Mouse (Mus musculus) stomach, embryonic 14.5 days (tissue): ENCODE results near the gene Tenm3. TPM values are rescaled to one million over a fixed set of nuclear protein-coding genes. Genes with fewer than 3 reads are reported as not detected.

ENCODE experiments used
- ATAC-seq: fragments of 200-750 bp; cut with Nextera tagmentation; 2 replicates; pipeline ENCODE4 v1.8.0; 2017; ENCODE audit warnings: low read depth, moderate TSS enrichment; ENCODE audit not compliant: insufficient number of reproducible peaks, insufficient read depth, low FRiP score
- H3K27ac ChIP-seq: fragments of 300-500 bp; sonication (generic); 2 replicates; pipeline ENCODE4 v1.5.1; 2014; ENCODE audit warnings: mild to moderate bottlenecking, low read length, moderate library complexity, mixed read lengths
- H3K27me3 ChIP-seq: fragments of 300-500 bp; sonication (generic); 2 replicates; pipeline ENCODE4 v1.6.1; 2014; ENCODE audit warnings: low read length, control low read depth, mixed read lengths; ENCODE audit not compliant: control insufficient read depth, insufficient read depth
- H3K36me3 ChIP-seq: fragments of 300-500 bp; sonication (generic); 2 replicates; pipeline ENCODE4 v1.6.1; 2014; ENCODE audit warnings: mild to moderate bottlenecking, control low read depth, low read length, moderate library complexity, mixed read lengths; ENCODE audit not compliant: control insufficient read depth, insufficient read depth
- H3K4me1 ChIP-seq: fragments of 300-500 bp; sonication (generic); 2 replicates; pipeline ENCODE4 v1.6.1; 2014; ENCODE audit warnings: low read length, control low read depth, mixed read lengths; ENCODE audit not compliant: control insufficient read depth, insufficient read depth
- H3K4me2 ChIP-seq: fragments of 300-500 bp; sonication (generic); replicated peaks from 2 replicates; pipeline ENCODE4 v1.6.1; 2014; ENCODE audit warnings: low read depth, low read length, control low read depth
- H3K4me3 ChIP-seq: fragments of 300-500 bp; sonication (generic); 2 replicates; pipeline ENCODE4 v1.5.1; 2014; ENCODE audit warnings: low read depth, low read length, control low read depth
- H3K9ac ChIP-seq: fragments of 300-500 bp; sonication (generic); replicated peaks from 2 replicates; pipeline ENCODE4 v1.6.1; 2014; ENCODE audit warnings: low read depth, mild to moderate bottlenecking, control low read depth, low read length, moderate library complexity, mixed read lengths
- H3K9me3 ChIP-seq: fragments of 300-500 bp; sonication (generic); 2 replicates; pipeline ENCODE4 v1.6.1; 2016; ENCODE audit warnings: low read depth, low read length, control low read depth; ENCODE audit not compliant: control insufficient read depth
- WGBS: fragments of 180-500 bp; shearing (Covaris S2); extraction: QIAGEN DNeasy Blood & Tissue Kit; methylation state at CpG from one replicate; pipeline ENCODE4 v1.1.7; 2014; 5-methylcytosine and 5-hydroxymethylcytosine counted together
- polyA plus RNA-seq: library from polyadenylated mRNA; unstranded; fragments of >200 nt; fragmentation: Nextera tagmentation; extraction: Ambion mirVana; gene quantifications from 2 replicates; pipeline ENCODE4 v1.2.1, GENCODE M21; 2014

Gene Tenm3
- polyA plus RNA-seq, 1 experiment from 2014 or later, result 29.8 TPM

DNA sequence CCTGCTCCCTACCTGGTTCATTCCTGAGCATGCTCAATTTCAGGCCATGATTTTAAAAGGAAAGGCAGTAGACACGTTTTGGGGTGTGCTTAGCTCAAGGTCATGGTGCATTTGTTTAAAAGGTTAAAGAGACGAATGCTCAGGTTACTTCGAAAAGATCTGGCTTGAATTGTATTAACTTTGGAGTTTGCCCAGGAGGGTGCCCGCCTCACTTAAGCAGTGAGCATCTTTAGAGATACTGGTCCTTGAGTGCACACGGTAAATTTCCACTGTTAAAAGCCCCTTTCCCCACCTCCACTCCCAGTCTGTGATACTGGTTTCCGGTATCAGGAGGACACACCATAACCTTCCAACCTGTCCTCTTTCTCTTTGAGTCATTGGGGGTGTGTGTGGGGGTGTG is 629.4 kb downstream of the Tenm3 start:
- ATAC-seq, result no peak
- no peak overlapping the region for H3K4me2 ChIP-seq
- H3K4me1 ChIP-seq, result no peaks in the 10 kb centered on the region
- 70% methylated on average over 6 of the region's 6 CpGs for WGBS
- H3K4me3 ChIP-seq, result no peak overlapping the region
- H3K9me3 ChIP-seq, result no peaks in the 10 kb centered on the region
- H3K9ac ChIP-seq, result no peak overlapping the region
- H3K36me3 ChIP-seq, result no peaks in the 10 kb centered on the region
- no peaks in the 10 kb centered on the region for H3K27me3 ChIP-seq
- H3K27ac ChIP-seq, result no peak overlapping the region

DNA sequence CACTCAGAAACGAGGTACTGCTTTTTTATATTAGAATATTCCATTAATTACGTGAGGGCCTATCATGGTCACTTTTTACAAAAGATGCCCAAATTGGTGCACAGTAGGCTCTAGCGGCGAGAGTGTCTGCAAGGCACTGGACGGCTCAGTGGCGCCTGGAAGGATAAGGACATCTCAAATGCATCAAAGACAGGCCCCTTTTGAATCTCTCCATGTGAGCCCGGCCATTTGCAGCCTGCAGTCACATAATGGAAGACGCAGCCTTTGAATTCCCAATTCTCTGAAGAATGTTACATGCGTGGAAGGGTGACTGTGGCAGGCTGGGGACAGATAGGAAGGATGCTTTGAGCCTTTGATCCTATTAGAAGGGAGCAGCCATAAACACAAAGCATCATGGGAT is 631.8 kb downstream of the Tenm3 start:
- no peak overlapping the region for H3K27ac ChIP-seq
- no peak overlapping the region for H3K9ac ChIP-seq
- H3K4me1 ChIP-seq, result no peaks in the 10 kb centered on the region
- H3K36me3 ChIP-seq, result no peaks in the 10 kb centered on the region
- H3K4me2 ChIP-seq, result no peak overlapping the region
- no peak overlapping the region for H3K4me3 ChIP-seq
- no peaks in the 10 kb centered on the region for H3K9me3 ChIP-seq
- ATAC-seq, result no peak
- H3K27me3 ChIP-seq, result no peaks in the 10 kb centered on the region
- WGBS, result 90% methylated on average over 9 of the region's 9 CpGs

DNA sequence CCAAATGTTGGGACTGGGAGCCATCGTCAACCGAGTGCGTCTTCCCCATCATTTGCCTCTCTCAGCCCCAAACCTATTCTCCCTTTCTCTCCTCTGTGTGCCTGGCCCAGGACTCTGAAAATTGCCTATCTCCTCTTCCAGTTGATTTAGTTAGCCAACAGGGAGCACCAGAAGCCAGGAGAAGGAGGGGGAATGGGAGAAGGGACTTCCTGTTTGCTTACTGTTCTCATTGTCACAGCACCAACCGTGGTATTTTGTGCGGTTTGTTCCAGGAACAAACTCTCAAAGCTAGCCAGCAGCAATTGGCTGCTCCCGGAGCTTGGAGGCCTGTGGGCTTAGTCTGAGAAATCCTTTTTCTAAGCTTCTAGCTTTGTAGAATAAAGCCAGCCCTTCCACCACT is 636.2 kb downstream of the Tenm3 start:
- H3K4me2 ChIP-seq, result no peak overlapping the region
- H3K4me3 ChIP-seq, result no peak overlapping the region
- H3K4me1 ChIP-seq, result no peaks in the 10 kb centered on the region
- no peaks in the 10 kb centered on the region for H3K36me3 ChIP-seq
- no peak overlapping the region for H3K27ac ChIP-seq
- ATAC-seq, result no peak
- no peaks in the 10 kb centered on the region for H3K27me3 ChIP-seq
- 86% methylated on average over 6 of the region's 6 CpGs for WGBS
- no peak overlapping the region for H3K9ac ChIP-seq
- H3K9me3 ChIP-seq, result no peaks in the 10 kb centered on the region

- Histone ChIP-seq H3K4me2 (no peak overlapping the region), H3K36me3 (no peaks in the 10 kb centered on the region), H3K9me3 (no peaks in the 10 kb centered on the region), H3K4me3 (no peak overlapping the region), H3K9ac (no peak overlapping the region), H3K27me3 (no peaks in the 10 kb centered on the region), H3K4me1 (no peaks in the 10 kb centered on the region), H3K27ac (no peak overlapping the region)
- no peak for ATAC-seq
- WGBS, result 71% methylated on average over 8 of the region's 8 CpGs
Measured at GRCm38 (mm10) chr8:48206922-48207321, 636.8 kb downstream of the Tenm3 start.

DNA sequence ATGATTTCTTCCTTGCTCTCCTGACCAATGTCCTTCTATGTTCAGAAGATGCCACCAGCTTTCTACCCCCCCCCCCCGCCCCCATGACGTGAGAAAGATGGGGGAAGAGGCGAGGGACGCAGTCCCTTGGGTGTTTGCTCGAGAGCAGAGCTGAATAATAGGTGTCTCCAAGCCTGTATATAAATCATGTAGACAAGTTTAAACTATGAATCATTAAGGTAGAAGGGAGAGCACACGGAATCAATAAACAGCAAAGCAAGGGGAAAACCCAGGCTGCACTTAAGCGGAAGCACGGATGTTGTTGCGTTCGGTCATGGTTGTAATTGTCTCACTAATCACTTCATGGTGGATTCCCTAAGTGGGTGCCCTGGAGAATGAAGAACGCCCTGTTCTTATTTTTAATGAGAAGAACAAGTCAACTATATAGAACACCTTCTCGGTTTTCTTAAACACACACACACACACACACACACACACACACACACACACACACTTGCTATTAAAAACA is 638.9 kb downstream of the Tenm3 start:
- H3K27me3 ChIP-seq, result no peaks in the 10 kb centered on the region
- WGBS, result 34% methylated on average over 12 of the region's 12 CpGs
- no peak overlapping the region for H3K9ac ChIP-seq
- H3K36me3 ChIP-seq, result no peaks in the 10 kb centered on the region
- no peaks in the 10 kb centered on the region for H3K4me1 ChIP-seq
- H3K4me3 ChIP-seq, result no peak overlapping the region
- no peaks in the 10 kb centered on the region for H3K9me3 ChIP-seq
- ATAC-seq, result no peak
- H3K4me2 ChIP-seq, result no peak overlapping the region
- no peak overlapping the region for H3K27ac ChIP-seq

DNA sequence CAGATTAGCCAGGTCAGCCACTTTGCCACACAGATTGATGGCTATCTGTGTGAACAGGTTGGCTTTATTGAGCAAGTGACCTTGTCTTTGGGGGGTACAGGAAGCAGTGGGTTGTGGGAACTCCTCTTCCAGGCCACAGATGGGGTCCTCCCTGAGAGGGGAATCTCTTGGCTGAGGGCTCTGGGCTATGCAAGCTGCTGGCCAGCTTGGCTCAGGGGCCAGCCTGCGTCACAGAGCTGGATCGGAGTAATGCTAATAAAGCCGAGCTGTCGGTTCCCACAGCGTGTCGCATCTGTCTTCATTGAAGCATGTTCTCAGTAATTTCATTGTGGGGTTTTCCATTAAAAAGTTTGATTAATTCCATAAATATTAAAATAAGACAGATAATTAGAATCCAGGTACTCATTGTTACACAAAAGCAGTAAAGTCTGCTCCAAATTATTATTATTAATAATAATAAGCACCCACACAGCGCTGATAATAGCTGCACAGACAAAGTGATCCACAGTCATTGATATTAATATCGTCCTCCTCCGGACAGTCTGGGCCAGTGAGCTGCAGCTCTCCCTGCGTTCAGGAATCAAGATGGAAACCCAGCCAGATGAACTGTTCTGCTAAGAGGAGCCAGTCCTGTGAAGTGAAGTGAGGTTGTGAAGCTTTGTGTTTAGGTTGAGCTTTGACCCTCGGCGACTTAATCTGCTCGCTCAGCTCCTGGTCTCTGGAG is 639.5 kb downstream of the Tenm3 start:
- Histone ChIP-seq H3K4me2 (no peak overlapping the region), H3K36me3 (no peaks in the 10 kb centered on the region), H3K27me3 (no peaks in the 10 kb centered on the region), H3K4me1 (no peaks in the 10 kb centered on the region), H3K9ac (no peak overlapping the region), H3K27ac (no peak overlapping the region), H3K9me3 (no peaks in the 10 kb centered on the region), H3K4me3 (no peak overlapping the region)
- no peak for ATAC-seq
- WGBS, result 61% methylated on average over 13 of the region's 13 CpGs

DNA sequence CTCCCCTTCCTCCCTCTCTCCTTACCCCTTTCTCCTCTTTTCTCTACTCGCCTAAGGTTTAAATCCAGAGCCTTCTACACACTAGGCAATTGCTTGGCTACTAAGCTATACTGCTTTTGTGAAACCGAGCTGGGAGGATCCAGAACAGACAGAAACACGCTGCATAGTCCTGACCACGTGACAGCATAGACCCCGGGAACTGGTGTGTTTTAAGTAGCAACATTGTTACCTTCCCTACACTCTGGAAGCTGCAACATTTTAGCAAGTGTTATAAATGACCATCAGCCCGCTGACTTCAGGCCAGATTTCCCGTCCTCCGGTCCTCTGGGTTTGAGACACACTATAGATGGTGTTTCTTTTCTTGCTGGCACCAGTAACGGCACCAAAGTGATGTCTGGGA is 640.1 kb downstream of the Tenm3 start:
- no peak for ATAC-seq
- no peak overlapping the region for H3K27ac ChIP-seq
- no peaks in the 10 kb centered on the region for H3K4me1 ChIP-seq
- H3K36me3 ChIP-seq, result no peaks in the 10 kb centered on the region
- no peak overlapping the region for H3K4me2 ChIP-seq
- no peak overlapping the region for H3K9ac ChIP-seq
- H3K9me3 ChIP-seq, result peaks cover 2% of the 10 kb centered on the region; the same call in 1 of the 2 replicates
- no peaks in the 10 kb centered on the region for H3K27me3 ChIP-seq
- WGBS, result 65% methylated on average over 9 of the region's 9 CpGs
- H3K4me3 ChIP-seq, result no peak overlapping the region

GRCm38 (mm10) chr8:48203161-48203560 is 640.6 kb downstream of the Tenm3 start:
- H3K4me2 ChIP-seq, result no peak overlapping the region
- 60% methylated on average over 6 of the region's 6 CpGs for WGBS
- ATAC-seq, result no peak
- peaks cover 2% of the 10 kb centered on the region; the same call in 1 of the 2 replicates for H3K9me3 ChIP-seq
- H3K4me3 ChIP-seq, result no peak overlapping the region
- H3K9ac ChIP-seq, result no peak overlapping the region
- no peaks in the 10 kb centered on the region for H3K36me3 ChIP-seq
- H3K27me3 ChIP-seq, result no peaks in the 10 kb centered on the region
- no peak overlapping the region for H3K27ac ChIP-seq
- H3K4me1 ChIP-seq, result no peaks in the 10 kb centered on the region

DNA sequence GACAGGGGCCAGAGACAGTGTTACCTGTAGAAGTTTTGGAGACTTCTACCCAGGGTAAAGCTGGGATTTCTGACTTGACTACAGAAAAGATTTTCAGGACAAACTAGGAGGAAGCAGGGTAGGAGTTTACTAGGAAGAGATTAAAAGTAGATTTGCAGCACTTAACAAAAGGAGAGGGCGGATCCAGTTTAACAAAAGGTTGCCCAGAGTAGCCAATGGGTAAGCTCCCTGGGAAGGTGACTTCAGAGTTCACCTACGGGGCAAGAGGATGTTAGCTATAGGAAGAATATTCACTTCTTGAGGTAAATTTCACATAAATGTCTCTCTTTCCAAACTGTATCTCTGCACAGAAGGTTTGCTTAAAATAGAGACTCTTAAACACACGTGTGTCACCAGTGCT is 641.1 kb downstream of the Tenm3 start:
- Histone ChIP-seq H3K9ac (no peak overlapping the region), H3K36me3 (no peaks in the 10 kb centered on the region), H3K9me3 (peaks cover 2% of the 10 kb centered on the region; the same call in 1 of the 2 replicates), H3K27ac (no peak overlapping the region), H3K4me3 (no peak overlapping the region), H3K4me1 (no peaks in the 10 kb centered on the region), H3K4me2 (no peak overlapping the region), H3K27me3 (no peaks in the 10 kb centered on the region)
- WGBS, result 74% methylated on average over 3 of the region's 3 CpGs
- no peak for ATAC-seq
